Mouse (Mus musculus) spleen, adult 2 months (tissue): Measurements from ENCODE around the gene Slc6a11.

Source experiments
- CTCF ChIP-seq: fragments of 200-500 bp; IDR thresholded peaks from 2 replicates; pipeline ENCODE4 v1.5.1; 2011; ENCODE audit warnings: mild to moderate bottlenecking, inconsistent platforms; ENCODE audit not compliant: insufficient read depth, insufficient read length, insufficient replicate concordance; ENCODE audit errors: extremely low read depth
- POLR2A ChIP-seq: fragments of 200-500 bp; IDR thresholded peaks from 2 replicates; pipeline ENCODE4 v1.6.1; 2011; ENCODE audit warnings: low read depth, low read length, inconsistent platforms

- no peak for TF ChIP-seq CTCF
- no peak for TF ChIP-seq POLR2A
Measured at GRCm38 (mm10) chr6:114131122-114131872, at the start of gene Slc6a11.
